ENCODE assay signal across 18 mouse cellular contexts in the genomic region with DNA sequence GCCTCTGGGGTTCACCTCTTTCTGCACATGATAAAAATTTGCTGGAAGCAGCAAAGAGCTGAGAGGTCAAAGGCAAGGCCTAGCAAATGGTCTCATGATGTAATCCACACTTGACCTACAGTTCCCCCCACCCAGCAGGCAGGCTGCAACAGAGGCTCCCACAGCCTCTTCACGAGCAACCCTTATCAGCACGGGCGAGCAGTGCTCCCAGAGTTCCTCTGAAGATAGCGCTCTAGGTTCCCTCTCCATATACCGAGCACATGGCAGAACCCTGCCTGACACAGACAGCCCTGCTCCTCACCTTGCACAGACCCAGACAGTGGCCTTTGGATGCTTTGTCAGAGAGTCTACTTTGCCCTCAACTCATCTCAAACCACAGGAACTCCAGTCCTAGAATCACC. TPM values are rescaled to one million over a fixed set of nuclear protein-coding genes. Genes with fewer than 3 reads are reported as not detected.
A peak's percentile ranks its signal among the peaks of the same experiment; 100 is the strongest.
DNase-seq lines count a peak whose midpoint lies in the region; ATAC-seq and TF ChIP-seq lines count a peak whose summit lies in the region.
"Had no signal": no experiment of that assay in that cellular context is flagged by ENCODE, and none has a peak within 500 bp of the region (broad histone marks: within the 10 kb centered on the region; RNA-seq: fewer than 3 reads in every experiment).

No protein-coding gene starts in this region.

- H3K4me3 ChIP-seq in intestine, embryonic 16.5 days (ENCODE audit: low read length) = no peak overlapping the region
- H3K4me3 ChIP-seq in liver, embryonic 14.5 days (ENCODE audit: insufficient read depth in 1 of 2, low read depth in 2 of 2, low read length in 2 of 2) = no peak overlapping the region

- peaks cover 22% of the 10 kb centered on the region for H3K4me1 ChIP-seq in intestine, embryonic 16.5 days (ENCODE audit: control insufficient read depth, insufficient read depth, low read length)
- H3K4me1 ChIP-seq in liver, embryonic 14.5 days (replicated peaks; ENCODE audit: control insufficient read depth in 2 of 2, insufficient read depth in 2 of 2, low read length in 1 of 2) = peaks cover 2 to 27% of the 10 kb centered on the region in 2 experiments; a peak in 3 of 4 replicates

- 48% methylated on average over 5 of the region's 5 CpGs for WGBS in intestine, embryonic 16.5 days
- WGBS in liver, embryonic 14.5 days (ENCODE audit: insufficient replicate concordance) = 6% methylated on average over 5 of the region's 5 CpGs

- H3K27me3 ChIP-seq in intestine, embryonic 16.5 days (replicated peaks; ENCODE audit: control insufficient read depth, insufficient read depth, low read length) = no peaks in the 10 kb centered on the region
- no peaks in the 10 kb centered on the region for H3K27me3 ChIP-seq in liver, embryonic 14.5 days (ENCODE audit: control insufficient read depth, insufficient read depth, low read length)

- 0 out of 2 replicates have a peak overlapping the region, but pooled peaks have one; percentile 21 for H3K9ac ChIP-seq in intestine, embryonic 16.5 days (ENCODE audit: low read depth, low read length)
- H3K9ac ChIP-seq in liver, embryonic 14.5 days (replicated peaks) = no peak overlapping the region

- TF ChIP-seq EP300 in liver, embryonic 14.5 days (IDR thresholded peaks at IDR 0.05; ENCODE audit: low read depth) = no peak

- H3K9me3 ChIP-seq in intestine, embryonic 16.5 days (ENCODE audit: control insufficient read depth, low read length) = no peaks in the 10 kb centered on the region
- H3K9me3 ChIP-seq in liver, embryonic 14.5 days (ENCODE audit: control insufficient read depth, low read length) = no peaks in the 10 kb centered on the region

- no peaks in the 10 kb centered on the region for H3K36me3 ChIP-seq in intestine, embryonic 16.5 days (ENCODE audit: control insufficient read depth, insufficient read depth, low read length)
- no peaks in the 10 kb centered on the region for H3K36me3 ChIP-seq in liver, embryonic 14.5 days (replicated peaks; ENCODE audit: control insufficient read depth, insufficient read depth, low read depth)

- DNase-seq in MEL-GATA-1-ER (ENCODE audit: extremely low read depth, low read depth) = peak; percentile 13
- DNase-seq in kidney, postnatal 10 days = peak; percentile 49
- DNase-seq in liver, embryonic 14.5 days (ENCODE audit: low read depth in 3 of 3, low spot score in 3 of 3) = no peak
- DNase-seq in thymus, postnatal 25 days = no peak
- DNase-seq in right cerebral cortex, adult 18-20 months = no peak
- DNase-seq in adrenal gland, adult (ENCODE audit: inconsistent age in 2 of 2, low spot score in 1 of 2) = no peak
- DNase-seq in retina, postnatal 1 day = no peak
- DNase-seq: B cell, adult 2 months; cerebellum, adult 9-11 months; gastrocnemius, postnatal 25 days; lung, postnatal 36 days; midbrain, embryonic 14.5 days; right cerebral cortex, postnatal 25 days had no signal

- peak; percentile 83 for ATAC-seq in intestine, embryonic 16.5 days
- ATAC-seq in liver, embryonic 14.5 days (ENCODE audit: insufficient read depth) = peak; percentile 49; the same call in 1 of the 2 replicates

- H3K27ac ChIP-seq in intestine, embryonic 16.5 days (ENCODE audit: low read length) = peak overlapping the region; percentile 74
- no peak overlapping the region for H3K27ac ChIP-seq in liver, embryonic 14.5 days

- TF ChIP-seq CTCF in liver, embryonic 14.5 days (IDR thresholded peaks at IDR 0.05; ENCODE audit: low read depth) = no peak

- H3K4me2 ChIP-seq in intestine, embryonic 16.5 days (ENCODE audit: low read depth, low read length) = no peak overlapping the region
- no peak overlapping the region for H3K4me2 ChIP-seq in liver, embryonic 14.5 days (ENCODE audit: low read depth)
- H3K4me2 ChIP-seq: heart, embryonic 11.5 days had no signal

RNA-seq across cellular contexts. Expression of gene G6pc, which starts 2.8 kb away (rescaled TPM):
- 1.2 and 1.9 TPM in 2 replicates for polyA plus RNA-seq in intestine, embryonic 16.5 days (2015; fragmentation: Nextera tagmentation; extraction: Ambion mirVana)
- polyA plus RNA-seq in liver, embryonic 14.5 days (2012; rRNA removed) = 0.02 TPM in 2 replicates
- polyA plus RNA-seq in liver, embryonic 14.5 days (2014; fragmentation: Nextera tagmentation; extraction: Ambion mirVana) = 0.04 TPM in 1 of 2 replicates, not detected in the other
- polyA plus RNA-seq: embryonic facial prominence, embryonic 11.5 days; heart, embryonic 11.5 days; limb, embryonic 14.5 days; midbrain, embryonic 14.5 days; testis, adult 2 months had no signal

RNA-seq across cellular contexts. Expression of gene Aoc3, which starts 34.1 kb away (rescaled TPM):
- 2.4 and 2.7 TPM in 2 replicates for polyA plus RNA-seq in intestine, embryonic 16.5 days (2015; fragmentation: Nextera tagmentation; extraction: Ambion mirVana)
- 0.21 and 0.25 TPM in 2 replicates for polyA plus RNA-seq in liver, embryonic 14.5 days (2012; rRNA removed)
- polyA plus RNA-seq in liver, embryonic 14.5 days (2014; fragmentation: Nextera tagmentation; extraction: Ambion mirVana) = 0.03 and 0.05 TPM in 2 replicates

RNA-seq across cellular contexts. Expression of gene Aoc2, which starts 39.7 kb away (rescaled TPM):
- 0.86 and 0.88 TPM in 2 replicates for polyA plus RNA-seq in intestine, embryonic 16.5 days (2015; fragmentation: Nextera tagmentation; extraction: Ambion mirVana)
- 4.6 and 4.7 TPM in 2 replicates for polyA plus RNA-seq in liver, embryonic 14.5 days (2012; rRNA removed)
- polyA plus RNA-seq in liver, embryonic 14.5 days (2014; fragmentation: Nextera tagmentation; extraction: Ambion mirVana) = 0.97 and 1.0 TPM in 2 replicates

RNA-seq across cellular contexts. Expression of gene Psme3, which starts 48.5 kb away (rescaled TPM):
- polyA plus RNA-seq in intestine, embryonic 16.5 days (2015; fragmentation: Nextera tagmentation; extraction: Ambion mirVana) = 119 and 125 TPM in 2 replicates
- polyA plus RNA-seq in liver, embryonic 14.5 days (2012; rRNA removed) = 117 and 123 TPM in 2 replicates
- polyA plus RNA-seq in liver, embryonic 14.5 days (2014; fragmentation: Nextera tagmentation; extraction: Ambion mirVana) = 135 and 152 TPM in 2 replicates

RNA-seq across cellular contexts. Expression of gene Aarsd1, which starts 52.9 kb away (rescaled TPM):
- 53.6 and 64.0 TPM in 2 replicates for polyA plus RNA-seq in intestine, embryonic 16.5 days (2015; fragmentation: Nextera tagmentation; extraction: Ambion mirVana)
- polyA plus RNA-seq in liver, embryonic 14.5 days (2012; rRNA removed) = 24.7 TPM in 2 replicates
- polyA plus RNA-seq in liver, embryonic 14.5 days (2014; fragmentation: Nextera tagmentation; extraction: Ambion mirVana) = 39.7 and 42.0 TPM in 2 replicates

Comparison
In these comparisons a context has a peak if more than half of its experiments do, and no peak if none do; other contexts are left out.
1. DNase-seq: peak in MEL-GATA-1-ER (single experiment) and kidney, postnatal 10 days (single experiment); none in liver, embryonic 14.5 days (0 of 3), thymus, postnatal 25 days (single experiment), right cerebral cortex, adult 18-20 months (single experiment), adrenal gland, adult (0 of 2) and retina, postnatal 1 day (single experiment).